Mouse (Mus musculus): ENCODE results near the gene Dync1li2.
A peak's percentile ranks its signal among the peaks of the same experiment; 100 is the strongest.

Dync1li2 gene

DNA sequence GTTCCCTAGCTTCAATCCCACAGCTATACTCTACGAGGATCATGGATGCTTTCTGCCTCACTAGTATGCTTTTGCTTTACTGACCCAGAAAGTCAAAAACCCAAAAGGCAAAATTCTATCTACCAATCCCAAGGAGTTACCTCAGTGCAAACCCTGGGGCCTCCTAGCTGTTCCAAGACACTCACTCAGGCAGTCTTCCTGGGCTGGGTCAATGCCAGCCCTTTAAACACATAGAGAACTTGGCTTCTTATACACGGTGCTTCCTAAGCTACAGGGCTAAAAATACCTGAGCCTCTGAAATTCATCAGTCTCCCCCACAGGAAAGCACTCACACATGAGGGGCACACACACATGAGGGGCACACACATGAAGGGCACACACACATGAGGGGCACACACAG, 59.6 kb downstream of the Dync1li2 start:
- DNase-seq (ENCODE audit: low spot score in 2 of 2), result no peak

DNA sequence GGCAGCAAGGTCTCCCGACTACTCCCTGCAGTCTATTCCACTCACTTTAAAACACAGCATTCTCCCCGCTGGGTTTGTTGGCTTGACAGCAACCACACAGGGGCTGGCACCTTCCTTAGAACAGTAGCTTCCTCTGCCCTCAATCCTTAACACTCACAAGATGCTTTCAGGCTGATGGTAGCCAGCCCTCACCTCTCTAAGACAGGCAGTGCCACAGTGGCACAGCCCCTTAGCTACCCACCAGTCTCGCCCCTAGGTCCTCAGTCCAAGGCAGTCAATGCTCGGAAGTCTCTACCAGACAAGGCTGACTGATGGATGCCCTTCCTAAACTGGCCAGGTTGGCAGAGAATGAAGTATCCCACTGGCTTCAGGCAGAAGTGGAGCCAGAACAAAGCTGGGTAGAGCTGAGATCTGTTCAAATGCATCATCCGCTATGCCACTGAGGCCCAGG, 61.9 kb downstream of the Dync1li2 start:
- DNase-seq (ENCODE audit: low spot score in 2 of 2), result no peak

DNA sequence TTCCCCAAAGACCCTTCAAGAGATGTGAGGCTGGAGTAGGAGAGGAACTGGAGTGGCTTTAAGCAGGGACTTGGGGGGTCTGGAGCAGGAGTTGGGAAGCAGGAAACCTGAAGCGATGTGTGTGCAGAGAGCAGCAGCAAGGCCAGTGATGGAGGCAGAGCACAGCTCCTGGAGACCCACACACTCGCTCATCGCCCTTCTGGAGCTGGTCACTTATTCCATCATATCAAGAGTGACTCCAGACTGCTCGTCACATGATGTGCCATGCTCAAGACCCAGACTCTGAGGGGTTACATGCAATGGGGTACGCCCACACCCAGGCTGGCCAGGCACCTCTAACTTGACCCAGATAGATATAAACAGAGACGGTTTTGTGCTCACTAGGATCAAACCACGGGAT, 62.6 kb downstream of the Dync1li2 start:
- no peak for DNase-seq (ENCODE audit: low spot score in 2 of 2)

DNA sequence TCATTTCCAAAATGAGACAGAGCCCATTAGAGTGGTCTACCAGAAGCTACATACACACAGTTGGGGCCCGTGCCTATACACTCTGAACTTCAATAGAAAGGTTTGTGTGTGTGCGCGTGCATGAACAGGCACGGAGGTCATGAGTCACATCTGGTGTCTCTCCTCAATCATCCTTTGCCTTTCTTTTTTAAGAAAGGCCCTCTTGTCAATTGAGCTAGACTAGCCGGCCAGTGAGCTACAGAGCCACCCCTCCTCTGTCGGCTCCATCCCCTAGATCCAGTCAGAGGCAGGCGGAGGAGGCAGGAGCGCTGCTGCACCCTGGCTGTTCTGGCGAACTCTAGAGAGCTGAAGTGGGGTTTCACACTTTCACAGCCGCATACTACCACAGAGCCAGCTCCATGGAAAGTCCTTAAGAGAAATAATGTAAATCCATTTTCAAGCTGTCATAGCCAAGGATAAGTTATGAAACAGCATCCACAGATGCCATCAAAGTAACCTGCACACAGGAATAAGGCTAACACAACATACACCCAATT, 63.5 kb downstream of the Dync1li2 start:
- DNase-seq (ENCODE audit: low spot score in 2 of 2), result no peak

DNA sequence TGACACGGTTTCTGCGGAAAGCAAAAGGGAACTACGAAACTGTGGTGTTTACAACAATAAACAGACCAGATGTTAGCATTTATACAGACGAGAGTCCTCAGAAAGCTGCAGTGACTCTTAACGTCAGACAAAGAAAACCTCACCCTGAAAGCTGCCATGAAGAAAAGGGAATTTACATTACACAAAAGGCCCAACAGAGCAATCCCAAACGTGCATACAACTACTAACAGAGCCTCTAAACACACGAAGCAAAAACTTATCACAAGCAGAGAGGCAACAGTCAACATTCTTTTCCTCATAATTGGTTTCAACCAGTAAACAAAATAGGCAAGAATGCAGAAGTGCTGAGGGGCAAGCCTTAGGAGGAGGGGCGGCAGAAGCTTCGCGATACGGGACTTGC, 66.2 kb downstream of the Dync1li2 start:
- DNase-seq (ENCODE audit: low spot score in 2 of 2), result no peak

DNA sequence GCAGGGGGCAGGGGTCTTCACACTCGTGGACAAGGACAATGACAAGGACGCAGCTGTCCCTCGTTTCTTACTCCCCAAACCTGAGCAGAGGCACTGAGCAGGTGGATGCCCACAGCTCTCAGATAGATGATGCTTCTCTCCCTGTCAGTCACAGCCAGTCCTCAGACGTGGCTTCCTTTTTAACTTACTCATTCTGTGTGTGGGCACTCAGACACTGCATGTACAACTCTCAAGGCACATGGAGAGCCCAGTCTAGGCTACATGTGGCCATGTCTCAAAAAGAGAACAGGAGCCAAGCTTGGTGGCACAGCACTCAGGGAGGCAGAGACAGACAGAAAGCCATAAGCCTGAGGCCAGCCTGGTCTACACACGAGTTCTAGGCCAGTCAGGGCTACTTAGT, 66.9 kb downstream of the Dync1li2 start:
- DNase-seq (ENCODE audit: low spot score in 2 of 2), result no peak

DNA sequence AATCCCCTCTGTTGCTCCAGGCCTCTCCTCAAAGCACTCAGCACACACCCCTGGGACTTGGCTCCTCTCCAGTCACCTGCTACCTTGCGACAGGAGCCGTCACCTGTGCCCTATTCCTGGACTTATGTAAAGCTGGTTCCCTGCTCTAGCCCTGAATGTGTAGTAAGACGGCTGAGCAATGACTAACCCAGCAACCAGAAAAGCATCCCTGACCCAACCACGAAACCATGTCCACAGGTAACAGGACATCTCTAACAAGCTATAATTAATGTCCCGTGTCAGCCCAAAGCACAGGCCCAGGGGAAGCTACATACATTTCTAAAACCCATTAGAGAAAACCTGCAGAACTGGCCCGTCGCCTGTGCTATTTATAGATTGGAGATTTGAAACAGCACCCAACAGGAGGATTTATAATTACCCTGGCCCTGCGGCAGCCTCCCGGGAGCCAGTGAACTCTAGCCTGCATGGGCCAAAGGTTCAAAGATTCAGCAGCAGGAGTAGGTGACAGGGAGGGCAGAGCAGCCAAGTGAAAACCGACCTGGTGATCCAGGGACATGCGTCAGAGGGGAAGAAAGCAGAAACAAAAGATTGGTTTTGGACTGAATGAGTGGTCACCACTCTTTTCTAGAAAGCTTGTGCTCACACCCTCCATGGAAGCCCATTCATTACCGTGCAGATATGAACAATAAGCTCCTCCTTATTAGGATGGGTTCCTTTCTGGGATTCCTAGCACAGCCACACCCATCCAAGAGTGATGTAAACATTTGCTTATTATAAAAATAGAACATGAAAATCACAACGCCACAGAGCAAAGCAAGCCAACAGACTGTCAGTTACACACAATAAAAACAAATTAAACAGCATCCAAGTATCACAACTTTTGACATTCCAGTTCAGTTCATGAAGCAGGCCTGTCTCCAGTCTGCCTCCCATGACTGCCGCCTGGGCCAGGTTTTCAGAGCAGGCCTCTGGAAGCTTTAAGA, 67.7 kb downstream of the Dync1li2 start:
- peak; percentile 46 to 71 for DNase-seq (ENCODE audit: low spot score in 2 of 2)

DNA sequence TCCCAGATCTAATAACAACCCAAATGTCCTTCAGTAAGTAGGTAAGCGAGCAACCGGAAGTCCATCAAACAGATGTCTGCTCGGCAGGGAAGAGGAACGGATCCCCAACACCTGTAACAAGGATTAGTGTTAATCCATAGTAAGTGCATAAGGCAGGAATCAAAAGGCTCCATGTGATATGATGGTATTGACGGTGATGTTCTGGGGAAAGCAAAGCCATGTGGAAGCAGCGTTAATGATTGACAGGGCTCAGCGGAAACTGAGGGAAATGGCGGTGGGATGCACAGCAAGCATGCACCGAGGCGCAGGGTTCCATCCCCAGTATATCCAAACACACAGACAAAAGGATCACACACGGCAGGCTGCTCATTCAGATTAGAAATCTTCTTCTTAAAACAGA, 68.6 kb downstream of the Dync1li2 start:
- DNase-seq (ENCODE audit: low spot score in 2 of 2), result no peak

DNA sequence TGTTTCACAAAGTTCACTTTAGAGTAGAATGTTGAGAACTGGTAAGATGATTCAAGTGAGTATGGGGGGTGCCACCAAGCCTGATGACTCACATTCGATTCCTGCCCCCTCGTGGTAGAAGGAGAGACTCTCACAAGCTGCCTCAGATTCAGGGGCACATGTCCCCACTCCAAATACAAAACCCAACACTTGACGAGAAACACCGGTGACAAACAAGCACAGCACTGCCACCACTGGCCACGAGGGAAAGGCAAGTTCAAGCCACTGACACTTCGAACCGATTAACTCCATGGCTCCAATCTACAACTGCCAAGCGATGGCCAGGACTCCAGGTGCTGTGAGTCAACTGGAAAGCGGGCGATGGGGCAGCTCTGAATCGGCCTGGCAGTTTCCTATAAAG, 69.1 kb downstream of the Dync1li2 start:
- DNase-seq (ENCODE audit: low spot score in 2 of 2), result no peak

DNA sequence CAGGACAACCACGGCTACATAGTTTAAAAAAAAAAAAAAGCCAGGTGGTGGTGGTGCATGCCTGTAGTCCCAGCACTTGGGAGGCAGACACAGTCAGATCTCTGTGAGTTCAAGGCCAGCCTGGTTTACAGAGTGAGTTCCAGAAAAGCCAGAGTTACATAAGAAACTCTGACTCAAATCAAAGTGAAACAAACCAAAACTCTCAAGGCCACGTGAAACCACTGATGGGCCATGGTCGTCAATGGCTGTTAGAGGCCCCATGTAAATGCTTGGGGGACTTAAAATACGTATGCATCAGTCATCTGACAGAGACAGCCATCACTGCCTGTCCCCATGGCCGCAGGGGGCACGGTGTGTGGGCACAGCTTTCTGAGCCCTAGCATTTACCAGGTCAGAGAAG, 71.7 kb downstream of the Dync1li2 start:
- no peak for DNase-seq (ENCODE audit: low spot score in 2 of 2)

DNA sequence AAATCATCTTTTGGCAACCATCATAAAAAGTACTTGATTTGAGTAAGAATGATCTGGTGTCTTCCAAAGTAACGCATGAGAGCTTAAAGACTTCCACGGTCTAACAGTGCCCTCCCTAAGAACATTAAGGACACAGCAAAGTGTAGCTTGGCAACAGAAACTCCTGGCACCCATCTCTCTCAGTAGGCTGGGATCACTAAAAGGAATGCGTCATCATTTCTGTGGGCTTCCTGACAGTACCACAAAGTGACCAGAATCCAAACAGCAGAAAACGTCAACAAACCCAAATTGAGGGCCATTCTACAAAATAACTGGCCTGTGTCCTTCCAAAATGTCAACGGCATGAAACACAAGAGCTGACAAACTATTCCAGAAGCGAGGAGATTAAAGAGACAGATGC, 72.8 kb downstream of the Dync1li2 start:
- DNase-seq (ENCODE audit: low spot score in 2 of 2), result no peak

DNA sequence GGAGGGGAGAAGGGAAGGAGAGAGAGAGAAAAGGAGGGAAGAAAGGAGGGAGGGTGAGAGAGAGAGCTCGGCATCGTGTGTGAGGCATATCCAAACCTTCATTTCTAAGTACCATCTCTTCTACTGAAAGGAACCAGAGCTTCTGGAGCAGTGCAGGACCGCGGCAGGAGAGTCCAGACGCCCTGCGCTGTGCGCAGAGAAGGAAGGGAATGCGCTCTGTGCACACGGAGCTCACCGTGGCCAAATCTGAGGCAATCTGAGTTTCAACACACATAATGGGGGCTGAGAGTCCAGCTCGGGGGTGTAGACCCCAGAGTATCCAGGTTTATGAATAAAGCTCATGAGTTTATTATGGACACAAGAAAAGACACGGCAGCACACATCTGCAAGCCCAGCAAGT, 73.3 kb downstream of the Dync1li2 start:
- no peak for DNase-seq (ENCODE audit: low spot score in 2 of 2)

Measured in urinary bladder, adult 18-20 months (tissue).